Mouse (Mus musculus): ENCODE data around the gene Scgb1c1.

Scgb1c1 gene

GRCm38 (mm10) chr7:140844905-140845665 lies at the start of gene Scgb1c1:
Scgb1c1 (plus strand) TSS chr7:140845547.
- DNase-seq (ENCODE audit: low spot score in 2 of 2), result peak; percentile 90 to 92

GRCm38 (mm10) chr7:140797619-140798018 lies 47.7 kb upstream of the Scgb1c1 start:
- DNase-seq (ENCODE audit: low spot score in 2 of 2), result no peak

- DNase-seq (ENCODE audit: low spot score in 2 of 2), result no peak
Measured at GRCm38 (mm10) chr7:140798212-140798611, 47.1 kb upstream of the Scgb1c1 start.

- no peak for DNase-seq (ENCODE audit: low spot score in 2 of 2)
Measured at GRCm38 (mm10) chr7:140802629-140803028, 42.7 kb upstream of the Scgb1c1 start.

- DNase-seq (ENCODE audit: low spot score in 2 of 2), result peak in 1 of 2 experiments; percentile 22
Measured at GRCm38 (mm10) chr7:140805704-140806103, 39.6 kb upstream of the Scgb1c1 start.

- DNase-seq (ENCODE audit: low spot score in 2 of 2), result no peak
Measured at GRCm38 (mm10) chr7:140810496-140810895, 34.9 kb upstream of the Scgb1c1 start.

GRCm38 (mm10) chr7:140811714-140812113 lies 33.6 kb upstream of the Scgb1c1 start:
- DNase-seq (ENCODE audit: low spot score in 2 of 2), result no peak

GRCm38 (mm10) chr7:140812850-140813249 lies 32.5 kb upstream of the Scgb1c1 start:
- DNase-seq (ENCODE audit: low spot score in 2 of 2), result no peak

GRCm38 (mm10) chr7:140820173-140820572 lies 25.2 kb upstream of the Scgb1c1 start:
- DNase-seq (ENCODE audit: low spot score in 2 of 2), result no peak

GRCm38 (mm10) chr7:140821305-140821652 lies 24.1 kb upstream of the Scgb1c1 start:
- DNase-seq (ENCODE audit: low spot score in 2 of 2), result no peak

- peak; percentile 52 to 69 for DNase-seq (ENCODE audit: low spot score in 2 of 2)
Measured at GRCm38 (mm10) chr7:140821653-140822329, 23.6 kb upstream of the Scgb1c1 start, which contains the start of gene Zfp941. Zfp941 (minus strand) TSS chr7:140822178.

- no peak for DNase-seq (ENCODE audit: low spot score in 2 of 2)
Measured at GRCm38 (mm10) chr7:140822731-140823130, 22.6 kb upstream of the Scgb1c1 start.

- DNase-seq (ENCODE audit: low spot score in 2 of 2), result peak in 1 of 2 experiments; percentile 21
Measured at GRCm38 (mm10) chr7:140828171-140828881, 17.0 kb upstream of the Scgb1c1 start.

GRCm38 (mm10) chr7:140831447-140831846 lies 13.9 kb upstream of the Scgb1c1 start:
- DNase-seq (ENCODE audit: low spot score in 2 of 2), result no peak

GRCm38 (mm10) chr7:140833341-140833740 lies 12.0 kb upstream of the Scgb1c1 start:
- DNase-seq (ENCODE audit: low spot score in 2 of 2), result no peak

- no peak for DNase-seq (ENCODE audit: low spot score in 2 of 2)
Measured at GRCm38 (mm10) chr7:140834968-140835757, 10.2 kb upstream of the Scgb1c1 start, which contains the start of gene Urah. Urah (plus strand) TSS chr7:140835018.

GRCm38 (mm10) chr7:140835758-140836087 lies 9.6 kb upstream of the Scgb1c1 start:
- DNase-seq (ENCODE audit: low spot score in 2 of 2), result no peak

GRCm38 (mm10) chr7:140836243-140837115 lies 8.9 kb upstream of the Scgb1c1 start:
- no peak for DNase-seq (ENCODE audit: low spot score in 2 of 2)

GRCm38 (mm10) chr7:140839556-140839955 lies 5.8 kb upstream of the Scgb1c1 start:
- DNase-seq (ENCODE audit: low spot score in 2 of 2), result no peak
